Mouse (Mus musculus) retina, embryonic 14.5 days (tissue): ENCODE results near the gene Arhgap10.
"Not testable (repeated sequence)": the region's sequence is repeated elsewhere in the genome, so short reads cannot be mapped to it uniquely, and the experiment has no call there.

Experiments used
- DNase-seq: peaks from one replicate; pipeline ENCODE4 v3.0.0-alpha.2; 2015; ENCODE audit warnings: low spot score

Arhgap10 gene

GRCm38 (mm10) chr8:77350121-77350777 lies 167.5 kb downstream of the Arhgap10 start:
- no peak for DNase-seq

DNA sequence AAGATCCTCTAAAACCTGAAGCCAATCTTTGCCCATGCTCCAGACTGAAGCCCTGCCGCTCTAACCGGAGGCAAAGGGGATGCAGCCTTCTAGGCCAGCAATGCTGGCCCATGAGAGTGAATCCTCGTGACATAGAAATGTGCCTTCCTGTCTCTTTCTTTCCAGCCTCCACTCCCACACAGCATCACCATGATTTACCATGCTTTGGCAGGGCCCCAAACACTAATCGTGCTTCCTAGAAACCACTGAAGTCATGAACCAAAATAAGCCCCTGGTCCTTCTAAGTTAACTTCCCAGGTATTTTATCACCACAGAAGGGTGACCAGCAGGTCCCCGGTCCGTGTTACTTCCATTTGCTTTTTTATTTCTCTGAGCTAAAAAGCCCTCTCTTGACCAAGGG lies 173.8 kb downstream of the Arhgap10 start:
- DNase-seq: no peak

DNA sequence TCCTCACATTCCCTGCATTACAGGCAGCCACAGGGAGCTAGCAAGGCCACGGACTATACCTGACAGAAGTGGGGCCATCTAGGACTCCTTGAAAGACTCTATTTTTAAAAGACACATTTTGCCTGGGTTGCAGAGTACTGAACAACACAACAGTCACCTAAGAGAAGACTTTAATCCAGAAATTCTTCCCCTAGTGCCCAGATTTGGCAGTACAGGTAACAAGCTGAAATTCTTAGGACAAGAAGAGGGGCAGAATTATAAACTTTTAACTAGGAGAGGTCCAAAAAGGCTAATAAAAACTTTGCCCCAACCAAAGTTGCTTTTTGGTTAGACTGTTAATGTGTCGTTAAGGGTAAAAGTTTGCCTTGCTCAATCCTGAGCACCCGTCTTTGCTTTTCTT lies 174.4 kb downstream of the Arhgap10 start:
- no peak for DNase-seq

DNA sequence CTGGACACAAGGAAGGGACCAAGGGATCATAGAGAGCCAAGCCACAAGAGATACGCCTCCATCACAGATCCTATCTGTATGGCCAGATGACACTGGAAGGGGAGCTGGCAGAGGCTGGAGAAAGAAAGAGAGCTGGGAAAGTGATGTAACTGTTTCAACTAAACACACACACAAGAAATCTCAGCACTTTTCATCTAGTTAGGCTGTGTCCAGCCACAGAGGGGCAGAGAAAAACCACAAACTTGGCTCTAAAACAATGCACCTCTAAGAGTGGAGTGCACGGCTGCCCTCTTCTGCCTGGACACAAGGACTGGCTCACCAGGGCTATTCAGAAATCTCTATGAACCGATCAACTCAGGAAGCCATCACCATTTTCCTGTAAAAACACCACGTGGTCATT lies 175.6 kb downstream of the Arhgap10 start:
- no peak for DNase-seq

DNA sequence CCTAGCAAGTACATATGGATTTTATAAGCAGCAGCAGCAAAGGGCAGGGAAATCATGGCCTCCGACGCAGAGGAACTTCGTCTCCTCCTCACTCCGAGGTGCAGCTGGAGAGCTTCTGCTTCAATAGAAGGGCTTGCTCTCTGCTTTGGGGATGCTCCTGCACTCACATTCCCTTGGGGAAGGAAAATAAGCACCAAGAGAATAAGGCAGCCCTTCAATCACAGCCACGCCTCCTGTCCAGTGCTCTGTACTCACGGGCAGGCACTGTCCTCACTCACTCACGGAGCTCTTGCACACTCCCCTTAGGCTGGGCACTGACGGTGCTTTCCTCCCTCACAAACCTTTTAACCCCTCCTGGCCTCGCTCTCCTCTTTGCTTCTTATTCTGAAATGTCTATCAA lies 176.4 kb downstream of the Arhgap10 start:
- no peak for DNase-seq

DNA sequence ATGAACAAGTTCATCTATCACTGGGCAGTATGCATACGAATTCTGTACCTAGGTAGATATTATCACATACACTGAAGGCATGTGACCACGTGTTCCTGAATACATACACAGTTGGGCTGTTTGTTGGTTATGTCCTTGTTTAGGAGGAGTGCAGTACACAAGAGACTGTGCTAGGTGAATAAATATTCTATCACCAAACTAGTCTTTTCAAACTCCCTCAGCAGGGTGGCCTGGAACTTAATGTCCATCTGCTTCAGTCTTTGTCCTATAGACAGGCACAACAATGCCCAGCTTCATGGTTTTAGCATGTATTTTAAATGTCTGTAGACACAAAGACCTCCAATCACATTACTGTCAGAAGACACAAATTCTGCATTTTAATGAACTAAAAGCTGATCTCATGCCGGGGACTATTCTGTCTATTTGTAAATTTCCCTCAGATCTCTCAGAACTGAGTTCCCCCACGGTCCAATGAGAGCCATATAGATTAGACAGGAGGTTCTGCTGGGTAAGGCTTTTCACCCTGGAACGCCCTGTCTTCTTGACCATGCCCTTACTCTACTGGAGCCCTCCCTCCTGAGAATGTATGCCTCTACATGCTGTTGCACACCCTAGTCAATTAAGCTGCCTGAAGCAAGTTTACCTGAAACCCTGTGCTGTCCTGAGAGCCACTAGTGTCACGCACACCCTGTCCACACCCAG lies 177.6 kb downstream of the Arhgap10 start:
- no peak for DNase-seq

DNA sequence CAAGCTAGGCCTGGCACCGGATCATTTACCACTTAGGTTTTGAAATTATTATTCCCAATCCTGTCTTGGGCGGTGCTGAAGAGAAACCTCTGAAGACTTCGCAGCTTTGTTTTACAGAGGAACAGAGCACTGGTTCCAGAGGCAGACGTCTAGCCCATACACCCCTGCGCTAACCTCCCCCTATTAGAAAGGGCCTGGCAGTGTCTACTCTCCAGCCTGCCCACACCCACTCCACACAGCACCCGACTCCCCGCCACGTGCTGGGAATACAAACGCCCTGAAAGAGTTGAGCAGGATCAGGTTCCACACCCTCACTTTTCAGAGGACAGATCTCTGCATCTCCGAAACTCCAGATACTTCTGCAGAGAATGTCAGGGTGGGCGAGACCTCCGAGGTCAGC lies 180.5 kb downstream of the Arhgap10 start:
- no peak for DNase-seq

DNA sequence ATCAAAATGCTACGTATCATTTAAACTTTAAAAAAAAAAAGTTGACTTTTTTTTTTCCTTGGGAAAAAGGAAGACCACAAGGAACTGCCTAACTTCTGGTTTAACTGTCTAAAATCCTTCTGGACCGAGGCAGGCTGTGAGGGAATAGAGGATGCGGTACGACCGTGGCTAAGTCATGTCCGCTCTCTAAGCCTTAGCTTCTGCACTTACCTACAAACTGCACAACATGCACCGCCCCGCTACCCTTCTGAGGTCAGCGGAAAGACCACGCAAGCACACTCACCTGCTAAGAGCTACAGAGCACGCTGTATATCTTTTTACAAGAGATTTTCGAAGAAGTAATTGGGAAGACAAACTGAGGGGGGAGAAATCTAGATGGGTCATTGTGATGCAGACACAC lies 186.6 kb downstream of the Arhgap10 start:
- DNase-seq: no peak

- peak; percentile 82 for DNase-seq
These were observed 187.4 kb downstream of the Arhgap10 start for GRCm38 (mm10) chr8:77330304-77330703.

- peak; percentile 53 for DNase-seq
These were observed 188.0 kb downstream of the Arhgap10 start for GRCm38 (mm10) chr8:77329783-77330182.

GRCm38 (mm10) chr8:77328473-77328872 lies 189.3 kb downstream of the Arhgap10 start:
- DNase-seq: no peak

GRCm38 (mm10) chr8:77327326-77327725 lies 190.4 kb downstream of the Arhgap10 start:
- DNase-seq: no peak

GRCm38 (mm10) chr8:77322727-77323126 lies 195.0 kb downstream of the Arhgap10 start:
- DNase-seq: not testable (repeated sequence)

DNA sequence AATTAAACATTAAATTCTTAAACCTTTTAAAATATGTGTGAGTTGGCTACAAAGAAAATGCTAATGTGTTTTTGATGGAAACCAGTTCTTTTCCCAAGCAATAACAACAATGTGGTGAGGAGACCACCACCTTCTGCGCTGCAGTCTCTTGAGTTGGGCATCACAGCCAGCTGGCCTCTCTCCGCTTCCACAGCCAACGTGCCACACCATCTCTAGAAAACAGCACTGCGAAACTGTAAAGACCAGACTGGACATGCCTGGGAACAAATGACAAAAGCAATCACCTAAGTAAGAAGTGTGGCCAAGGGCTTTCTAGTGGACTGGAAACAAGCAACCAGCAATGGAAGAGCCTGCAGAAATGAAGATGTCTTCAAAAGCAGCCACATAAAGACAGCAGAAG lies 195.9 kb downstream of the Arhgap10 start:
- DNase-seq: no peak

- DNase-seq: peak; percentile 76
These were observed 199.2 kb downstream of the Arhgap10 start for GRCm38 (mm10) chr8:77318590-77318989.

DNA sequence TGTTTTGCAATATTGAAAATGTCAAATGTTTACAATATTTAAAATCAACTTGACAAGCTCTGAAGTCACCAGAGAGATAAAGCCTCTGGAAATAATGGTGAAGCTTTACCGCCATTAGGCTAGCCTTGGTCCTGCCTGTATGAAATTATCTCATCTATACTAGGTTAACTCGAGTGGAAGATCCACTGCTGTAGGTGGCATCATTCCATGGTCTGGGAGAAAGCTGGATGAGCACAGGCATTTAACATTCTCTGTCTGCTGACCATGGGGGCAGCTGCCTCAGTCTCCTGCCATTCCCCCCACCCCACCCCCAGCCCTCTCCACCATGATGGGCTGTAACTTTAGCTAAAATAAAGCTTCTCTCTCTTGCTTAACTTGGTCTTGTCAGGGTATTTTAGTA lies 200.0 kb downstream of the Arhgap10 start:
- peak; percentile 20 for DNase-seq

DNA sequence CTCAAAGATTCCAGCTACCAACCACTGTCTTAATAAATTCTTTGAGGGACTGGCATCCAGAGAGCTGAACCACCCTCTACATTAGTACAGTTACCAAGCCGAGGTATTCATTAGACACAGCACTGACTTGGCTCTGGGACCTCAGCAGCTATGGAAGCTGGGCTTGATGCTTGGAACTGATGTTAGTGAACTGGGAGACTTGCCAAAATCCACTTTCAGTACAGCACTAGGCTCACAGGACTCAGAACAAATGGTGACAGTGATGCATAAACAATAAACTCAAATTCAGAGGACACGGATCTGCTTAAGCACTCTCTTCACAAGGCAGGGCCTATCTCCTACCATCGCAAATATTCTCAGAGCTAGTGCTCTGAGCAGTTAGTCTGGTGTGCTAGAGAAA lies 204.8 kb downstream of the Arhgap10 start:
- no peak for DNase-seq

DNA sequence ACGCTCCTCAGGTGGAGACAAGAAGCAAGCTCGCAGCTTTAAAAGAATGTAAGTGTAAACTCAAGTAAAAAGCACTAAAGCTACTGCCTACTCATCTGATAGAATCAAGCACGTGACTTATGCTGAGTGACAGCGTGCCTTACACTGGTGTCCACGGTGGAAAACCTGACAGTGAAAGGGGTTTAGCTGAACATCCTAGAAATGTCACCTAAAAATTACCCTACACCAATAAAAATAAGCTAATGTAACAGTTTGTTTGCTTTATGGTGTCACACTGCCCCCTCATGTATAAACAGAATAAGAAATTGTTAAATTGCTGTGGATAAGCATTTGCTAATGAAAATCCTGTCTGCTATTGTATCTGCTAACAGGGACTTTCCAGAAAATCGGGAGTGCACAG lies 206.0 kb downstream of the Arhgap10 start:
- no peak for DNase-seq

DNA sequence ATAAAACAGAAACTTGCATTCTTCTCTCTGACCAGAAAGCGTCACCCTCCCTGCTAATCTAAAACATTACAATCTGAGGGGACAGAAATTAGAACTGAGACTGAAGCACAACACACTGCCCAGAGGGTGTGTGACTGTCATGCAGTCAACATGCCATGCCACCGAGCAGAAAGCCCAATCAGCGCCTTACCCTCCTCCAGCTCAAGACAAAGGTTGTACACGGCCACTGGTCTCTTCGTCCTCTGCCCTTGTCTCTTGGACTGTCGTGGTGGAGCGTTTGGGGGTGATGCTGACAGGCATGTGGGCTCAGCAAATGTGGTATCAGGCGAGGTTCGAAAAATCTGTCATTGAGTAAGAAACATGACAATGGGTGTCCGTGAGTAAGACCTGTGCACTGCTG lies 207.2 kb downstream of the Arhgap10 start:
- DNase-seq: no peak

- no peak for DNase-seq
These were observed 207.7 kb downstream of the Arhgap10 start for GRCm38 (mm10) chr8:77310026-77310425.

DNA sequence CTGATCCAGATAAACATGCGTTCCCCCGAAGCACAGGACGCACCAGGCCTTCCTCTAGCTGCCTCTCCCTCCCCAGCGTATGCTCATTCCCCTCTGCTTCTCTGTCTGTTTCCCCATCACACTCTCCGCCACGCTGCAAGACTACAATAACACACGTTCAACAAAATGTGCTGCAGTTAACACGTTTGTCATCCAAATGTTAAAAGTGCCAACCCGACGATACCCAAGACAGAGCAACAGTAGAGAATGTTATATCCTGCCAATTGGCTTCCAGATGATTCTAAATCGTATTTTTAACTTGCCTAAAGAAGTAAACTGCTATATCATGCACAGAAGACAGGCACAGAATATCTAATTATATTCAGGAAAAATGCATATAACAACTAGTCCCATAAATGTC lies 223.2 kb downstream of the Arhgap10 start:
- no peak for DNase-seq

- DNase-seq: no peak
These were observed 225.1 kb downstream of the Arhgap10 start for GRCm38 (mm10) chr8:77292649-77293048.

DNA sequence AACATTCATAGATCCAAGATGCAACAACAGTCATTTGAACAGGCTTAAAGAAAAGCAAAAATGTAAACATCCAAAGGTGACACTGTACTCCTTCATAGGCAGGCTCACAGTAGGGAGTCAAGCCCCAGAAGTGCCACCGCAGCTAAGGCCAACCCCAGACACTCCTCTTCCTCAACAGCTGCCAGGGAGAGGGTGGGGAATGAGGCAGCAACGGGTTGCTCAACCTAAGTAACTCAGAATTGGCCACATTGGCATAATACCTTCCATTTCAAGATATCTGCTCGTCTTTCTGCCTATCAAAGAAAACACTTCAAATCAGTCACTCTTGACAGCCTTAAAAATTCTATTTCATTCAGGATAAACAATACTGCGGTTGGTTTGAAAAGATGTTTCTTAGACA lies 225.6 kb downstream of the Arhgap10 start:
- no peak for DNase-seq

GRCm38 (mm10) chr8:77288492-77288891 lies 229.3 kb downstream of the Arhgap10 start:
- no peak for DNase-seq
